Mouse (Mus musculus) CD8-positive naive resting alpha-beta T cell, adult 57 days (primary cell): ENCODE data around the gene Barhl1. TPM values are rescaled to one million over a fixed set of nuclear protein-coding genes. Genes with fewer than 3 reads are reported as not detected.

Experiments
- total RNA-seq: library from RNA; stranded (reverse); gene quantifications from one replicate; pipeline ENCODE4 v1.2.4, GENCODE M21; 2023

Gene Barhl1
- not detected for total RNA-seq

GRCm38 (mm10) chr2:28916513-28916865, at the start of gene Barhl1:
Gene Barhl1 (minus strand): TSS chr2:28916668.

Other genes with a start within 250 kb of the Barhl1 start
- gene Spaca9, start 216.9 kb downstream of the Barhl1 start, total RNA-seq: not detected
- gene Ak8, start 216.5 kb downstream of the Barhl1 start, total RNA-seq: not detected
- gene Gtf3c4, start 76.3 kb downstream of the Barhl1 start, total RNA-seq: 11.4 TPM
- 24.6 TPM for gene Ddx31, start 76.3 kb downstream of the Barhl1 start, total RNA-seq
- not detected for gene Cfap77, start 138.4 kb upstream of the Barhl1 start, total RNA-seq
- 24.2 TPM for gene Ttf1, start 143.6 kb upstream of the Barhl1 start, total RNA-seq
- gene Setx, start 207.5 kb upstream of the Barhl1 start, total RNA-seq: 109 TPM